Mouse (Mus musculus) megakaryocyte-erythroid progenitor cell, adult 5 weeks (primary cell): ENCODE measurements around the gene Gm45785. TPM values are rescaled to one million over a fixed set of nuclear protein-coding genes. Genes with fewer than 3 reads are reported as not detected.

Experiments
- polyA plus RNA-seq: library from polyadenylated mRNA; stranded (reverse); fragments of >175 nt; gene quantifications from 2 replicates; pipeline ENCODE4 v1.2.3, GENCODE M21; 2012

The Gm45785 gene
- 3.4 and 3.5 TPM in 2 replicates for polyA plus RNA-seq

DNA sequence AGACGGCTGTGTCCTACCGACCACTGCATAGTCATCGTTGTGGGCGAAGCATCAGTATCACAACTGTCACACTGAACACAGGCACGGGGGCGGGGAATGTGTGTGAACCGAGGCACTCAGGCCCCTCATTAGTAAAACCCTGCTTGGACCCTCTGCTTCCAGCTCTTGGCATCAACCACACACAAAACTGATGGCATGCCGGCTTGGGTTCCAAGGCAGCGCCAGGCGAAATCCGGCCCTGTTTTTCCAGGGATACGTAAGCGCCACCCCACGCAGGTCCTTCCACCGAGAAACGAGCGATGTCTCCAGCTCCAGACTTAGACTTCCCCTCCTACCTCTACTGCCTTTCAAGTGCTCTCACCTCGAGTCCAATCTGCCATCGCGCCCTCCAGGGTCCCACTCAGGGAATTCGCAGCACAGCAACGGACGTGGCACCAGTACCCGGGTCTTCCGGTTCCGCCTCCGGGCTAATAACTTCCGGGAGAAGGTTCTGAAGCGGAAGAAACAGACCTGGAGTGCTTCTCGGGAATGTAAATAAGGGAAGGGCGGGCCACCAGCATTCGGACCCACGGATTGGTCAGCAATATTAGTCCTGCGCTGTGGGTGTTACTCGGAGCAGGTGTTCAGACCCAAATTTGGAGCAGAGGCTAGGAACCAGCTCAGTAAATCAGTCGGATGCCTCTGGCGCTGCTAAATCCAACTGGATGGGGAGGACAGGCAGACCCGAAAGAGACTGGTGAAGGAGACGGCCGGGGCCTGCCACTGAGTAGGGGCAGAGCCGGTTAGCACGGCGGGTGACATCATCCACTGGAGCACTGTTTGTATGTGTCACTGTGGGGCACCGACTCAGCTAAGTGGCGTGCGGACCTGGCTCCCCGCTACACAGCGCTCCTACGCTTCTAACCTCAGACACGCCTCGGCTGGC is at the start of gene Gm45785:
Gm45785 (minus strand) TSS at position 472 of the 925 bp plus-strand sequence.

GRCm38 (mm10) chr7:140900220-140900619 is 44.1 kb upstream of the Gm45785 start, which contains the start of gene Cox8b:
Gene Cox8b, minus strand, starts transcription at chr7:140900446.

GRCm38 (mm10) chr7:140881696-140882468 is 25.8 kb upstream of the Gm45785 start, which contains the start of the genes Psmd13 and Sirt3:
Gene Psmd13, plus strand, starts transcription at chr7:140881968.
Gene Sirt3, minus strand, starts transcription at chr7:140882309.

GRCm38 (mm10) chr7:140857550-140858505 is 1.7 kb upstream of the Gm45785 start, which contains the start of gene Bet1l:
Gene Bet1l, minus strand, starts transcription at chr7:140857577.

GRCm38 (mm10) chr7:140856785-140857549 is 836 bp upstream of the Gm45785 start, which contains the start of gene Ric8a:
Gene Ric8a, plus strand, starts transcription at chr7:140856957.

DNA sequence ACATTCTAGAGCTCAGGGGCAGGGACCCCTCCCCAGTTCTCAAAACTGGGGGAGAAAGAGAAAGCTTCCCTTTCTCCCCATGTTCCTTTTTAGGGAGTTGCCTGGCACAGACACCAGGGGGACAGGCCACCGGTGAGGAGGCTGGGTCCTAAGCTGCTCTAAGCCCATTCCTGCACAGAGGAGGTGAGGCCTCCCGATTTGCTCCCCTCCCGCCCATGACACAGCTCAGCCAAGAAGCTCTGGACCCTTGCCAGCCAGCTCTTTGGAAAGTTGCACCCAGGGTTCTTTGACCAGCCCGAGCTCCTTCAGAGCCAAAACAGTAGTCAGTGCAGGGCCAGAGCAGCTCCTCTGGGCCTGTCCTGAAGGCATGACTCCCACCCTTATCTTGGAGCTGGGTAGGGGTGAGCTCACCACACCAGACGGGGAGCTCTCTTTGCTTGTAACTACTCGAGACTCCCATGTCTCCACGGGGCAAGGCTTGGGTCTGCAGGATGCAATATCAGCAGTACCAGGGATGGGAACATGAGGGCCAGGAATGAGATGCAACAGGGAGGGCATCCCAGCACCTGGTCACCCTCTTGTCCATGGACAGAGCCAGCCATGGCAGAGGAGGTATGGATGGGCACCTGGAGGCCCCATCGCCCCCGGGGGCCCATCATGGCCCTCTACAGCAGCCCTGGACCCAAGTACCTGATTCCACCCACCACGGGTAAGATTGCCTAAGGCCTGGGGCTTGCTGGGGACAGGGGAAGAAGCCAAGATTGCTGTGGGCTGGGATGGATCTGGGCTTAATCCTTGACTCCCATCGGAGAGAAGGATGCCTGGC is 8.2 kb downstream of the Gm45785 start, which contains the start of gene Odf3:
Odf3 (plus strand) TSS at position 51 of the 826 bp plus-strand sequence.

DNA sequence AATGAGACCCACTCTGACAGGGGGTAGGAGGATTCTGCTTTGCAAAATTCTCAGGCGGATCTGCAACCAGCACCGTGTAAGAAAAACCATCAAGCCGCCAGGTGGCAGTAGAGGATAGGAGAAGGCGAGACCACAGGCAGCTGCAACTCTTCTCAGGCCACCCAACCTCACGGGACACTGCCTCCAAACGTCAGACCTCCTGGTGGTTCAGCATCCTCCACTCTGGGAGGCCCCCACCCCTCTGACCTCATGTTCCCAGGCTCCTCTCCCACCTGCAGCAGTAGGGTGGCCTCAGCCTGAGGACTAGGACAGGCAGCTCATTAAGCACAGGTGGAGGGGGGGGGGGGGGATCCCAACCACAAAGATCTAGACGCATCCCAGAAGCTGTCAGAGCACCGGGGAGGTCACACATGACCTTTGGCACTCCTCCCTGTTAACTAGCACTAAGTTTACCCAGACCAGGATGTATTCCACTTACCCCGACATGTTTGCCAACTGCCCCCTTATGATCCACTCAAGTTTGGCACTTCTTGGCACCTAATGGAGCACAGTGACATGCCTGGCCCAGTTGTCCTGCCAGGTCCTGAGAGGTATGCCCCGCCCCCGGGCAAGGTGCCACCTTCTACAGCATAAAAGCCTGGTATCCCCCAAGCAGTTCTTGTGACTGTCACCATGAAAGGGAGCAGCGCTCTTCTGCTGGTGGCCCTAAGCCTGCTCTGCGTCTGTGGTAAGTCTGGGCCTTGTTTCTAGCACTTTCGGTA is 11.0 kb downstream of the Gm45785 start, which contains the start of gene Scgb1c1:
Scgb1c1 (plus strand) TSS at position 643 of the 761 bp plus-strand sequence.

GRCm38 (mm10) chr7:140834968-140835757 is 21.0 kb downstream of the Gm45785 start, which contains the start of gene Urah:
Gene Urah, plus strand, starts transcription at chr7:140835018.

DNA sequence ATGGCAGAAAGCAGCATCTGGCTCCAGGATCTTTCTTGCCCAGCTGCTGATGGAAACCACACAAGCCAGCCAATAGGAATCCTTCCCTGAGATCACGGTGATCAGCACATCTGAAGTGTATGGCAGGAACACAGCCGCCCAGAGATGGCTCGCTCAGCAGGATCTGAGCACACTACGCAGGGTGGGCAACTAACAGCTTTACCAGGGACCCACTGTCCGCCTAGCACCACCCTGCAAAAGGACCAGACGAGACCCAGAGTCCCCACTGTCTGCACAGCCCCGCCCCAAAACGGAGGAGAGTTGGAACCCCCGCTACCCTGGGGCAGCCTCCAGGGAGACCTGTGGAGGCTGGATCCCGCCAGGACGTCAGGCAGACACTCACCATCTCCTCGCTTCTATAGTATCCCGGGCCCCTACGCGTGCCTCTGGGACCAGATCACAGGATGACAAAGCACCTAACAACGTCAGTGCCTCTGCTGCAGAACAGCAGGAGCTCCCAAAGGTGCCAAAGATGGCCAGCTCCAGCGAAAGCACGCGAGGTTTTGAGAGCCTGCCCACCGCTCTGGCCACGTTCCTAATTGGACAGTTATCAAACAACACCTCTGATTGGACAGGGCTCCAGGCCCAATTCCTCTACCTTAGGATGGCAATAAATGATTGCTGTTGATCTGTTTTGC is 34.3 kb downstream of the Gm45785 start, which contains the start of gene Zfp941:
Zfp941 (minus strand) TSS at position 526 of the 677 bp plus-strand sequence.

DNA sequence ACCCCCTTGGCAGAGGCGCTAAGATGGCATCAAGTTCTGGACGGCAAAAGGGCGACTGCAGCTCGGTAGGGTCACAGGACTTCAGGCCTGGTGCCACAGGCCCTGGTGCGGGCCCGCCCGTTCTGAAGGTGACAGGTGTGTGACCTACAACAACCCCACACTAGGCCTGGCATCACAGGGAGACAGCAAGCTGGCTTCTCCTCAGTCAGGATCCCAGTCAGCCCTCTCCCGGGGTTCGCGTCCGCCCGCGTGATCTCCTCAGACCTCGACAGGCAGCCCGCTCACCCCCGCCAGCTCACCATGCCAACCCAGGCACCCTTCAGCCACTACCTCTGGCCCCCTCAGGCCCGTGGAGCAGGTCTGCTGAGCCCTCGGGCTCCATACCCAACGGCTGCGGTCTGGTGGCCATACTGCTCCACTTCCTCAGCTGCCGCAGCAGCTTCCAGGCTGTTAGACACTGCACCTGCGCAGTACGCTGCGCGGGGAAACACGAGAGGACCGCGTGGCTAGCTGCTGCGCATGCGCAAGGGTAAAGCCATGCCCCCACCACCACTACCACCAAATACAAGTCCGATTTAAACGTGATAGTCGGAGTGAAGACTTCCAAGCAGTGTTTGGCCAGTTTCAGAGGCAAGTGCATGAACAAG is 68.6 kb downstream of the Gm45785 start, which contains the start of gene Syce1:
Syce1 (minus strand) TSS at position 447 of the 647 bp plus-strand sequence.

Other genes with a start within 250 kb of the Gm45785 start
- gene Olfr61, start 227.4 kb downstream of the Gm45785 start, polyA plus RNA-seq, result not detected in 2 replicates
- gene Olfr53, start 209.9 kb downstream of the Gm45785 start, polyA plus RNA-seq, result not detected in 2 replicates
- gene Olfr539, start 196.4 kb downstream of the Gm45785 start, polyA plus RNA-seq, result not detected in 2 replicates
- gene Olfr45, start 174.4 kb downstream of the Gm45785 start, polyA plus RNA-seq, result not detected in 2 replicates
- not detected in 2 replicates for gene Olfr541, start 159.1 kb downstream of the Gm45785 start, polyA plus RNA-seq
- not detected in 2 replicates for gene Cyp2e1, start 92.6 kb downstream of the Gm45785 start, polyA plus RNA-seq
- gene Syce1, start 68.5 kb downstream of the Gm45785 start, polyA plus RNA-seq, result 0.08 and 2.4 TPM in 2 replicates
- 0.04 TPM in 1 of 2 replicates, not detected in the other for gene Zfp941, start 34.2 kb downstream of the Gm45785 start, polyA plus RNA-seq
- not detected in 2 replicates for gene Urah, start 21.3 kb downstream of the Gm45785 start, polyA plus RNA-seq
- gene Scgb1c1, start 10.8 kb downstream of the Gm45785 start, polyA plus RNA-seq, result not detected in 2 replicates
- not detected in 2 replicates for gene Odf3, start 8.5 kb downstream of the Gm45785 start, polyA plus RNA-seq
- 81.9 and 99.2 TPM in 2 replicates for gene Ric8a, start 626 bp upstream of the Gm45785 start, polyA plus RNA-seq
- gene Bet1l, start 1.2 kb upstream of the Gm45785 start, polyA plus RNA-seq, result 12.2 and 15.3 TPM in 2 replicates
- 72.0 and 88.0 TPM in 2 replicates for gene Psmd13, start 25.6 kb upstream of the Gm45785 start, polyA plus RNA-seq
- gene Sirt3, start 26.0 kb upstream of the Gm45785 start, polyA plus RNA-seq, result 87.3 and 88.0 TPM in 2 replicates
- gene Cox8b, start 44.1 kb upstream of the Gm45785 start, polyA plus RNA-seq, result not detected in 2 replicates
- 0.11 and 0.89 TPM in 2 replicates for gene Nlrp6, start 64.6 kb upstream of the Gm45785 start, polyA plus RNA-seq
- 12.1 and 13.0 TPM in 2 replicates for gene Pgghg, start 85.1 kb upstream of the Gm45785 start, polyA plus RNA-seq
- gene Ifitm5, start 94.0 kb upstream of the Gm45785 start, polyA plus RNA-seq, result 0.30 and 0.40 TPM in 2 replicates
- gene Gm45717, start 99.6 kb upstream of the Gm45785 start, polyA plus RNA-seq, result not detected in 2 replicates
- 395 and 470 TPM in 2 replicates for gene Ifitm2, start 99.7 kb upstream of the Gm45785 start, polyA plus RNA-seq
- gene Ifitm1, start 110.9 kb upstream of the Gm45785 start, polyA plus RNA-seq, result 21.2 and 24.3 TPM in 2 replicates
- gene Ifitm3, start 154.4 kb upstream of the Gm45785 start, polyA plus RNA-seq, result 34.6 and 44.1 TPM in 2 replicates
- gene Ifitm6, start 161.6 kb upstream of the Gm45785 start, polyA plus RNA-seq, result 2.4 and 4.7 TPM in 2 replicates
- gene Gm17387, start 172.8 kb upstream of the Gm45785 start, polyA plus RNA-seq, result not detected in 2 replicates
- gene B4galnt4, start 204.8 kb upstream of the Gm45785 start, polyA plus RNA-seq, result 5.3 and 7.4 TPM in 2 replicates
- gene Pkp3, start 221.9 kb upstream of the Gm45785 start, polyA plus RNA-seq, result 5.2 and 6.1 TPM in 2 replicates
- 25.0 and 28.0 TPM in 2 replicates for gene Sigirr, start 244.2 kb upstream of the Gm45785 start, polyA plus RNA-seq